Mouse (Mus musculus): Measurements from ENCODE around the gene Csk.

DNA sequence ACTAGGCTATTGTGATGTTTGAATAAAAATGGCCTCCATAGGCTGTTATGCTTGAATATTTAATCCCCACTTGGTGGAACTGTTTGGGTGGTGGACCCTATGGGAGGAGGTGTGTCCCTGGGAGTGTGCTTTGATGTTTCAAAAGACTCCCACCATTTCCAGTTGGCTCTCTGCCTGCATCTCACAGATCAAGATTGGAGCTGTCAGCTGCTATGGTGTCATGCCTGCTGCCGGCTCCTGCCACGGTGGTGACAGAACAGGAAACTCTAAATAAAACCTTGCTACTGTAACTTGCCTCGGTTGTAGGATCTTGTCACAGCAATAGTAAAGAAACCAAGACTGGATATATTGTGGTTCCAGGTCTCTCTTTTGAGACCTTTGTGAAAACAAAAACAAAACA is 8.1 kb upstream of the Csk start:
- TF ChIP-seq CTCF (IDR thresholded peaks at IDR 0.05; ENCODE audit: control insufficient read depth, insufficient read depth, insufficient read length) (no peak), USF1 (IDR thresholded peaks at IDR 0.05; ENCODE audit: low read depth) (no peak), MAX (IDR thresholded peaks at IDR 0.05) (no peak)

All from C2C12 (cell line).